Mouse (Mus musculus) CH12.LX (cell line): ENCODE measurements around the gene Tmeff1. TPM values are rescaled to one million over a fixed set of nuclear protein-coding genes. Genes with fewer than 3 reads are reported as not detected.
A peak's percentile ranks its signal among the peaks of the same experiment; 100 is the strongest.

Source experiments
- DNase-seq: peaks from one replicate; pipeline ENCODE4 v3.0.0-alpha.2; 2013; ENCODE audit errors: extremely low read depth
- H3K27ac ChIP-seq: 2 replicates; pipeline ENCODE4 v1.5.1; 2012; ENCODE audit warnings: low read depth, mild to moderate bottlenecking, control low read depth, moderate library complexity; ENCODE audit not compliant: insufficient read depth
- H3K27me3 ChIP-seq: replicated peaks from 2 replicates; pipeline ENCODE3; 2012; ENCODE audit warnings: inconsistent platforms
- H3K36me3 ChIP-seq, 2 experiments: replicated peaks in 1 of 2; 2 replicates each; pipeline versions ENCODE3 to v1.6.1; 2012; ENCODE audit warnings: inconsistent platforms in 1 of 2, low read length in 1 of 2, mild to moderate bottlenecking in 1 of 2, mixed read lengths in 1 of 2, moderate library complexity in 1 of 2; ENCODE audit not compliant: control insufficient read depth in 1 of 2, insufficient read depth in 1 of 2
- H3K4me1 ChIP-seq, 2 experiments: 2 replicates each; pipeline ENCODE4 v1.6.1; 2012; ENCODE audit warnings: inconsistent platforms in 1 of 2, moderate library complexity in 1 of 2; ENCODE audit not compliant: insufficient read depth in 2 of 2, control insufficient read depth in 1 of 2
- H3K4me2 ChIP-seq: 2 replicates; pipeline ENCODE4 v1.6.1; 2012; ENCODE audit warnings: low read depth, mild to moderate bottlenecking, control low read depth; ENCODE audit not compliant: poor library complexity, insufficient read depth, severe bottlenecking
- H3K4me3 ChIP-seq, 3 experiments: fragments of 150-350 bp in 1 of 3; sonication (generic) in 1 of 3; replicated peaks in 1 of 3; 2 replicates each; pipeline versions ENCODE3 to v1.5.1; 2011 to 2012; ENCODE audit warnings: low read depth in 2 of 3, low read length in 2 of 3, mild to moderate bottlenecking in 2 of 3, moderate library complexity in 2 of 3, control low read depth in 1 of 3, improper control_type of control experiment in 1 of 3, inconsistent platforms in 1 of 3, mixed read lengths in 1 of 3; ENCODE audit not compliant: poor library complexity in 1 of 3
- H3K79me2 ChIP-seq: replicated peaks from 2 replicates; pipeline ENCODE4 v1.6.1; 2012; ENCODE audit warnings: mild to moderate bottlenecking, moderate library complexity; ENCODE audit not compliant: control insufficient read depth, poor library complexity, insufficient read depth, severe bottlenecking; ENCODE audit errors: extremely low read depth
- H3K9ac ChIP-seq: 2 replicates; pipeline ENCODE4 v1.6.1; 2012; ENCODE audit warnings: low read depth, mild to moderate bottlenecking, control low read depth, moderate library complexity; ENCODE audit not compliant: insufficient read depth
- H3K9me3 ChIP-seq: replicated peaks from 2 replicates; pipeline ENCODE3; 2012; ENCODE audit warnings: low read length, inconsistent platforms, mixed read lengths
- BHLHE40 ChIP-seq: IDR thresholded peaks from 2 replicates; pipeline ENCODE4 v1.6.1; 2011; ENCODE audit warnings: mild to moderate bottlenecking, low read depth, low read length, improper control_type of control experiment
- CTCF ChIP-seq, 2 experiments: IDR thresholded peaks in 1 of 2; conservative IDR thresholded peaks in 1 of 2; 2 replicates each; pipeline ENCODE4 v1.5.1; 2011 to 2012; ENCODE audit warnings: low read depth in 2 of 2, low read length in 2 of 2, improper control_type of control experiment in 1 of 2, inconsistent platforms in 1 of 2, mild to moderate bottlenecking in 1 of 2, moderate library complexity in 1 of 2
- ELF1 ChIP-seq: IDR thresholded peaks from 2 replicates; pipeline ENCODE4 v1.6.1; 2014; ENCODE audit warnings: low read depth, mild to moderate bottlenecking, inconsistent platforms, low read length, improper control_type of control experiment
- GABPA ChIP-seq: IDR thresholded peaks from 2 replicates; pipeline ENCODE4 v1.6.1; 2012; ENCODE audit warnings: low read depth, low read length, improper control_type of control experiment, inconsistent platforms; ENCODE audit not compliant: insufficient replicate concordance
- IRF4 ChIP-seq: IDR thresholded peaks from 2 replicates; pipeline ENCODE4 v1.6.1; 2014; ENCODE audit warnings: low read depth, mild to moderate bottlenecking, inconsistent platforms, low read length, improper control_type of control experiment
- JUND ChIP-seq: conservative IDR thresholded peaks from 2 replicates; pipeline ENCODE4 v1.6.1; 2011; ENCODE audit warnings: low read depth, low read length, improper control_type of control experiment
- MAX ChIP-seq: IDR thresholded peaks from 2 replicates; pipeline ENCODE4 v1.6.1; 2011; ENCODE audit warnings: low read length, improper control_type of control experiment
- MEF2A ChIP-seq: IDR thresholded peaks from 2 replicates; pipeline ENCODE4 v1.6.1; 2014; ENCODE audit warnings: low read depth, mild to moderate bottlenecking, inconsistent platforms, low read length, improper control_type of control experiment, borderline replicate concordance
- MYC ChIP-seq: IDR thresholded peaks from 2 replicates; pipeline ENCODE4 v1.6.1; 2011; ENCODE audit warnings: low read depth, mild to moderate bottlenecking, improper control_type of control experiment, low read length
- PAX5 ChIP-seq: IDR thresholded peaks from 2 replicates; pipeline ENCODE4 v1.6.1; 2012; ENCODE audit warnings: low read length, inconsistent platforms, mixed read lengths
- POLR2A ChIP-seq: IDR thresholded peaks from 2 replicates; pipeline ENCODE4 v1.6.1; 2011; ENCODE audit warnings: low read depth, mild to moderate bottlenecking, improper control_type of control experiment, low read length
- RAD21 ChIP-seq: IDR thresholded peaks from 2 replicates; pipeline ENCODE4 v1.6.1; 2011; ENCODE audit warnings: low read depth, mild to moderate bottlenecking, low read length, improper control_type of control experiment, moderate library complexity
- SIN3A ChIP-seq: IDR thresholded peaks from 2 replicates; pipeline ENCODE4 v1.6.1; 2012; ENCODE audit warnings: low read length, improper control_type of control experiment, inconsistent platforms
- SMC3 ChIP-seq: IDR thresholded peaks from 2 replicates; pipeline ENCODE4 v1.6.1; 2011; ENCODE audit warnings: low read depth, low read length, improper control_type of control experiment
- TBP ChIP-seq: conservative IDR thresholded peaks from 2 replicates; pipeline ENCODE4 v1.6.1; 2011; ENCODE audit warnings: low read depth, low read length, improper control_type of control experiment
- USF2 ChIP-seq: conservative IDR thresholded peaks from 2 replicates; pipeline ENCODE4 v1.6.1; 2011; ENCODE audit warnings: low read depth, low read length, improper control_type of control experiment
- ZC3H11A ChIP-seq: IDR thresholded peaks from 2 replicates; pipeline ENCODE4 v1.6.1; 2012; ENCODE audit warnings: low read depth, mild to moderate bottlenecking, inconsistent platforms, low read length, improper control_type of control experiment
- ZMIZ1 ChIP-seq: IDR thresholded peaks from 2 replicates; pipeline ENCODE4 v1.6.1; 2012; ENCODE audit warnings: low read depth, mild to moderate bottlenecking, inconsistent platforms, low read length, improper control_type of control experiment
- ZNF384 ChIP-seq: IDR thresholded peaks from 2 replicates; pipeline ENCODE4 v1.6.1; 2012; ENCODE audit warnings: low read depth, low read length, improper control_type of control experiment, inconsistent platforms
- dilution Hi-C: fragments of 300-500 bp; cut with MboI; formaldehyde crosslinking; loops from 2 replicates; pipeline ENCODE4 v1.14.3; 2020; ENCODE audit warnings: low sequenced_read_pairs; ENCODE audit not compliant: extremely low pct_unique_long_range_greater_than_20kb, extremely low pct_ligation_motif_present
- in situ Hi-C: fragments of 300-500 bp; cut with MboI; formaldehyde crosslinking; loops from 3 replicates; pipeline ENCODE4 v1.14.3; 2019; ENCODE audit warnings: low sequenced_read_pairs, low pct_ligation_motif_present, low pct_unique_long_range_greater_than_20kb, mixed read lengths
- polyA plus RNA-seq: library from polyadenylated mRNA; unstranded; fragments of >175 nt; gene quantifications from 2 replicates; pipeline ENCODE4 v1.2.1, GENCODE M21; 2012; ENCODE audit warnings: low read depth; ENCODE audit not compliant: insufficient read length
- total RNA-seq, 2 experiments: library from RNA; depleted of rRNA; stranded (reverse); fragments of 300-350 nt in 1 of 2; fragments of >200 nt in 1 of 2; gene quantifications; 2 replicates each; pipeline ENCODE4 v1.2.3; 2012 to 2014

The Tmeff1 gene
- total and polyA plus RNA-seq, 3 experiments, result 23.3 to 32.4 (median 29.6) TPM

- Histone ChIP-seq H3K4me3 (no peak overlapping the region), H3K9me3 (peaks cover 7% of the 10 kb centered on the region), H3K9ac (no peak overlapping the region), H3K27me3 (no peaks in the 10 kb centered on the region), H3K4me1 (peaks cover 6 to 20% of the 10 kb centered on the region in 2 experiments; a peak in 3 of 4 replicates), H3K4me2 (no peak overlapping the region), H3K79me2 (no peaks in the 10 kb centered on the region), H3K27ac (no peak overlapping the region), H3K36me3 (no peaks in the 10 kb centered on the region)
- peak; percentile 70 for DNase-seq
- in situ Hi-C loops, result no loop called here
- TF ChIP-seq GABPA (no peak), BHLHE40 (no peak), SMC3 (peak; percentile 29; the same call in 1 of the 2 replicates), CTCF (conservative IDR thresholded peaks at IDR 0.05 in 1 of 2, IDR thresholded peaks at IDR 0.05 in 1 of 2; ENCODE audit: low read depth in 2 of 2, low read length in 2 of 2) (peak; percentile 68 to 70), ZNF384 (no peak), RAD21 (peak; percentile 64)
- dilution Hi-C loops, result no loop called here
Observed at GRCm38 (mm10) chr4:48690640-48691039, 105.7 kb downstream of the Tmeff1 start.

- no peak overlapping the region for H3K27ac ChIP-seq
- peaks cover 4% of the 10 kb centered on the region for H3K9me3 ChIP-seq
- H3K4me3 ChIP-seq, result no peak overlapping the region
- H3K9ac ChIP-seq, result no peak overlapping the region
- no peaks in the 10 kb centered on the region for H3K27me3 ChIP-seq
- TF ChIP-seq RAD21 (peak; percentile 87), USF2 (no peak), ZC3H11A (peak; percentile 22), MEF2A (no peak), CTCF (conservative IDR thresholded peaks at IDR 0.05 in 1 of 2, IDR thresholded peaks at IDR 0.05 in 1 of 2; ENCODE audit: low read depth in 2 of 2, low read length in 2 of 2) (peak; percentile 40 to 82; a peak in 3 of 4 replicates), SMC3 (peak; percentile 72), IRF4 (0 out of 2 replicates have a peak, but pooled peaks have one; percentile 14)
- no peak overlapping the region for H3K4me2 ChIP-seq
- dilution Hi-C loops, result no loop called here
- DNase-seq, result peak; percentile 72
- H3K4me1 ChIP-seq, result peaks cover 6 to 22% of the 10 kb centered on the region in 2 experiments; a peak in 3 of 4 replicates
- in situ Hi-C loops, result no loop called here
- H3K36me3 ChIP-seq, result no peaks in the 10 kb centered on the region
- no peaks in the 10 kb centered on the region for H3K79me2 ChIP-seq
Observed at GRCm38 (mm10) chr4:48691793-48692437, 106.9 kb downstream of the Tmeff1 start.

- in situ Hi-C loops, result no loop called here
- Histone ChIP-seq H3K9me3 (no peaks in the 10 kb centered on the region), H3K27ac (no peak overlapping the region), H3K4me3 (no peak overlapping the region), H3K9ac (no peak overlapping the region), H3K79me2 (no peaks in the 10 kb centered on the region), H3K36me3 (no peaks in the 10 kb centered on the region), H3K27me3 (no peaks in the 10 kb centered on the region), H3K4me2 (no peak overlapping the region), H3K4me1 (peaks cover 6 to 22% of the 10 kb centered on the region in 2 experiments; a peak in 3 of 4 replicates)
- no peak for DNase-seq
- dilution Hi-C loops, result no loop called here
- TF ChIP-seq TBP, result no peak
- no peak for TF ChIP-seq ELF1
- no peak for TF ChIP-seq ZMIZ1
- no peak for TF ChIP-seq MYC
- TF ChIP-seq ZNF384, result no peak
- TF ChIP-seq PAX5, result no peak
- no peak for TF ChIP-seq SIN3A
- no peak for TF ChIP-seq JUND
- no peak for TF ChIP-seq MAX
- TF ChIP-seq POLR2A, result no peak
- no peak for TF ChIP-seq USF2
- no peak for TF ChIP-seq CTCF (conservative IDR thresholded peaks at IDR 0.05 in 1 of 2, IDR thresholded peaks at IDR 0.05 in 1 of 2; ENCODE audit: low read depth in 2 of 2, low read length in 2 of 2)
- TF ChIP-seq, all 38 proteins: peak for 0
Observed at GRCm38 (mm10) chr4:48692736-48693292, 107.8 kb downstream of the Tmeff1 start.
